Mouse (Mus musculus): ENCODE measurements around the gene Col6a1.
"Not testable (repeated sequence)": the region's sequence is repeated elsewhere in the genome, so short reads cannot be mapped to it uniquely, and the experiment has no call there.

Gene Col6a1

GRCm38 (mm10) chr10:76725682-76726285 is at the start of gene Col6a1:
Gene Col6a1, minus strand, starts transcription at chr10:76726168.
- DNase-seq (ENCODE audit: extremely low spot score, low read depth, low spot score): no peak

DNA sequence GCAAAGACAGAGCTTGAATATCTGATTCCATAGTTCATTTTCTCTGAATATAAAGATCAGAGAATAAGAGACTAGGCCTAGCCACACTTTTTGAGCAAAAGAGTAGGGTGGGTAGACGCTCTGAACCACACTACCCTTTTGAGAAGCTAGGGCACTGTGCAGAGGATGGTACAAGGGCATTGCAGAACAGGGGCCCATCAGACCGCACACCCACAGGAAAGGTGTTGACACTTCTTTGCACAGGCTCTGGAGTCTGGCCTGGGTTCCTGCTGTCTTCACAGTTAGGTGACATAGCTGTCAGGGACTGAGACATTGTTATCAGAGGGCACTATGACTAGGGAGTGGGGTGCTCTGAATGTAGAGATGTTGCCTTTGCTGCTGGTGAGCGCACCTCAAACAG is 45.7 kb upstream of the Col6a1 start:
- DNase-seq (ENCODE audit: extremely low spot score, low read depth, low spot score): no peak

DNA sequence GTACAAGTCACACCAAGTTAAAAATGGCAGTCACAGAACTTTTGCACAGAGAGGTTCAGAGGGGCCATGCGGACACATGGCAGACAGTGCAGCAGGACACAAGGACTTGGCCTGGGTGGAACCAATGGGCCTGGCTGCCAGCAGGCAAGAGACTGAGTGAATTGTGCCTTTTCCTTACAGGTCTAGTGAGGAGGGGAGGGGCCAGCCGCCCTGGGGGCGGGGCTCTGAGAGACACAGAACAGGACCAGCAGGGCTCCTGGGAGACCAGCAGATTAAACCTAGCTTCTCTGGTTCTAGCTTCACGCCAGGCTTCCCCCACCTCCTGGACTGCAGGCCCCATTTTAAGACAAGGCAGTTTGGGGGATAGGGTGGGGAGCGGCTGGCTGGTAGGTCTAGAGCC is 45.1 kb upstream of the Col6a1 start:
- no peak for DNase-seq (ENCODE audit: extremely low spot score, low read depth, low spot score)

GRCm38 (mm10) chr10:76769581-76769980 is 43.6 kb upstream of the Col6a1 start:
- no peak for DNase-seq (ENCODE audit: extremely low spot score, low read depth, low spot score)

GRCm38 (mm10) chr10:76766196-76766595 is 40.2 kb upstream of the Col6a1 start:
- DNase-seq (ENCODE audit: extremely low spot score, low read depth, low spot score): no peak

- no peak for DNase-seq (ENCODE audit: extremely low spot score, low read depth, low spot score)
These were observed 39.0 kb upstream of the Col6a1 start for GRCm38 (mm10) chr10:76764927-76765326.

DNA sequence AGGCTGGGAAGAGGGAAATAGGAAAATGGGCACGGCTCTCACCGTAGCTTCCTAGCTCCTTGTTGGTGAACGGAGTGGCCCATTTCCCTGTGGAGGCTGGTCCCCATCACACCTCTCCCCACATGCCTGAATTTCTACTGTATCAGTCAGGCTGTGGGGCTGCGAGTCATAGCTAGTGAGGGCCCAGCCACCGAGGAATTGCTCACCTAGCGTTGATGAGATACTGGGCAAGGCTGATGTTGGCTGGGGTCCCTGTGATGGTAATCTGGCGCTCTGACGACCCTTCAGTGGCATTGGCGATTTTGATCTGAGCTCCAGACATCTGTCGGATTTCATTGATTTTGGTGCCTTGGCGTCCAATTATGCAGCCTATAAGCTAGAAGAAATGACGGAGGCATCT is 37.0 kb upstream of the Col6a1 start:
- no peak for DNase-seq (ENCODE audit: extremely low spot score, low read depth, low spot score)

DNA sequence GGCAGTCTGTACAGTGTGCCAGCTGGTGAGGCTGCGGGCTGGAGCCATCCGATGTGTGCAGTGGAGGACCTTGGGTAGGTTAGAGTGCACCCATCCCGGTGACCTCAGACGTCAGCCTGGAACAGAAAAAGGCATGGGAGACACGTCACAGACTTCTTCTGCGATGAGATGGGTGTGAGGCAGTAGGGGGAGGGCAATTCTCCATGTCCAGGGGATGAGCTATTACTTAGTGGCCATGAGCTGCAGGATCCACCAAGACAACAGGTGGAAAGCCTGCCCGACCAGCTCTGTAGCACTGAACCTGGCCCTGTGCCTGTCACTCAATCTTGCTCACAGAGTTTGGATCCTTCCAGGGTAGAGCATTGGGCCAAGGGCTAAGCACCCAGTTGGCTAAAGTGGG is 36.4 kb upstream of the Col6a1 start:
- no peak for DNase-seq (ENCODE audit: extremely low spot score, low read depth, low spot score)

GRCm38 (mm10) chr10:76759878-76760277 is 33.9 kb upstream of the Col6a1 start:
- no peak for DNase-seq (ENCODE audit: extremely low spot score, low read depth, low spot score)

DNA sequence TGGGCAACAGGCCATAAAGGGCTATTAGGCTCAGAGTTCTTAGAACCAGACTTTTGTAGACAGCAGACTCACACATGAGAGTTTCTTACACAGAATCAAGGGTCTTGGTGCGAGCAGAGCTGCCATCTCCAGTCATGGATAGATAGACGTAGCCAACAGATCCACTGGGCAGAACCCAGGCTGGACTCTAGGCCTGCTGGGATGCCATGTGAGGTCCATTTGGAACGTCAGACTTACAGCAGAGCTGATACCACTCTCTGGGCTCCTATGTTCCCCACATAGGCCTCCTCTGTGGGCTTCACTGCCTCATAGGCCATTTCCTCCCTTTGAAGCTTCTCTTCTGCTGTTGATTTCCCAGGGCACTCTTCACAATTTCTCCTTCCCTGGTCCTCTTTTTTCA is 27.7 kb upstream of the Col6a1 start:
- no peak for DNase-seq (ENCODE audit: extremely low spot score, low read depth, low spot score)

DNA sequence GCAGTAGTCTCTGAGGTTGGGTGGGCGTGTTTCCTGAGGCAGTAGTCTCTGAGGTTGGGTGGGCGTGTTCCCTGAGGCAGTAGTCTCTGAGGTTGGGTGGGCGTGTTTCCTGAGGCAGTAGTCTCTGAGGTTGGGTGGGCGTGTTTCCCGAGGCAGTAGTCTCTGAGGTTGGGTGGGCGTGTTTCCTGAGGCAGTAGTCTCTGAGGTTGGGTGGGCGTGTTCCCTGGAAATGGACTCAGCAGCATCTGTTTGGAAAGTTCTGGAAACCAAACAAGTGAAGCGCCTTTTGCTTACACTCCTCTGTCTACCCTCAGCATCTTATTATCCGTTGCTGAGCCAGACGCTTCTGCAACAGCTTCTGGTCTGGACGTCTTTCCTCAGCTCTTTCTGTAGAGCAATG is 18.3 kb upstream of the Col6a1 start:
- DNase-seq (ENCODE audit: extremely low spot score, low read depth, low spot score): not testable (repeated sequence)

DNA sequence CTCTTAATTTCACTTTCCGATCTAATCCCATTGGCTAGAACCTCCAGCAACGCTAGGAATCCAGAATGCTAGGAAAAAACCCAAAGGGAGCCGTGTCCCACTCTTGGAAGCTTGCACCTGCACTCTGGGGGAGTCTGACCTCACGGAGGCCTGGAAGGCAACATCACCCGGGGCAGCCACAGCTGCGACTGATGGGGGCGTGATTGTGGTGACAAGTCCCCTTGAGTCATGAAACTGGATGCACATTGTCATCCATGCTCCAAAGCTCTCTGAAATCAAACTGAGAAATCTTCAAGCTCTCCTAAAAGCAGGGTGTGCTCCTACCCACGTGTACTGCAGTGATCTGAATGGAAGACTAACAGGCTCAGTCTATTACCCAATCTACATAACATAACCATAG is 10.8 kb upstream of the Col6a1 start:
- no peak for DNase-seq (ENCODE audit: extremely low spot score, low read depth, low spot score)

- peak; percentile 66 for DNase-seq (ENCODE audit: extremely low spot score, low read depth, low spot score)
These were observed 9.0 kb upstream of the Col6a1 start for GRCm38 (mm10) chr10:76734979-76735378.

GRCm38 (mm10) chr10:76733677-76734068 is 7.7 kb upstream of the Col6a1 start:
- no peak for DNase-seq (ENCODE audit: extremely low spot score, low read depth, low spot score)

DNA sequence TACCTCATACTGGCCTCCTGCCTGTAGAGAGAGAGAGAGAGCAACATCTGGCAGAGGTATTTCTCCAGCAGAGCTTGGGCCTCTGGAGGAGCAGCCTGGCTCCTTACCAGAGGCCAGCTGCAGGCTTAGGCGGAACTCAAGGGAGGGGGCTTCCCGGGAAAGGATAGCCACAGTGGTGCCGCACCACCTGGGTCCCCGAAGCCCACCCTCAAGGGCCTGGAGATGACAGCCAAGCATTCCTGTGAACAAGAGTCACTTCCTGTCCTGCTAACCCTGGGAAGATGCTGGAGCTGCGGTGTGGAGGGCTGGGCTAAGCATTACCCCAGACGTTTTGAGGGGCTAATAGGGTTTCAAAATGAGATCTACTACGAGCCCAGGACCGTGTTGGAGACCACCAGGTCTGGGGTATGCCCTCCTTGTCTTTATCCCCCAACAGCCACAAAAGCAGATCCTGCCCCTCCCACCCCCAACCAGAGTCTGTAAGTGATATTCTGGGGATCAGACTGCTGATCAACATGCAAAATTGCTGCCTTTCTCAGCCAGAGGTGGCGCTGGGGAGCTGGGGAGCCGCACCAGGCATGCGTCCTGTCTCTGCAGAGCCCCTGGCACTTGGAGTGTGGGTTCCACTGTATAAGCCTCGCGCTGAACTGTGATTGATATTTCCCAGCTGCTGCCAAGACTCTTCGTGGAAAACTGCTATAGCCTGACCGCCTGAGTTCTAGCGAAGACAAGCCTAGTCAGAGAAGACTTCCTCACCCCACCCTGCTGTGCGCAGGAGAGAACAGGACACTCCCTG is 7.1 kb upstream of the Col6a1 start:
- DNase-seq (ENCODE audit: extremely low spot score, low read depth, low spot score): peak; percentile 31

DNA sequence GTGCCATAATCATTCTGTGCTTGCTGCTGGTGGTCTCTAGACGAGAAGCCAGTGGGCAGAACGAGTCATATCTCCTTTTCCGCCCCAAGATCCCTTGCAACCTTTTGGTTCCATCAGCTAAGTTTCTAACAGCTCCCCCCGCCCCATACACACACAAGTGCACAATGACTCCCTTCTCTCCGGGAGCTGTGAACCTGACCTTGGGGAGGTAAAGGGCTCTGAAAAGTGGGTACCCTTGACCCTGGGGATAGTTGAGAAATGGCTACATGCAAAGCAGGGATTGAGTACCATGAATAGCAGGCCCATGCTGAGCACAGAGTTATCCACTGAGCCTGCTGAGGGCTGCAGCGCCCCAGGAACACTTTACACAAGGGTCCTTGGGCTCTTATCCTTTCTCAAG is 6.4 kb upstream of the Col6a1 start:
- no peak for DNase-seq (ENCODE audit: extremely low spot score, low read depth, low spot score)

DNA sequence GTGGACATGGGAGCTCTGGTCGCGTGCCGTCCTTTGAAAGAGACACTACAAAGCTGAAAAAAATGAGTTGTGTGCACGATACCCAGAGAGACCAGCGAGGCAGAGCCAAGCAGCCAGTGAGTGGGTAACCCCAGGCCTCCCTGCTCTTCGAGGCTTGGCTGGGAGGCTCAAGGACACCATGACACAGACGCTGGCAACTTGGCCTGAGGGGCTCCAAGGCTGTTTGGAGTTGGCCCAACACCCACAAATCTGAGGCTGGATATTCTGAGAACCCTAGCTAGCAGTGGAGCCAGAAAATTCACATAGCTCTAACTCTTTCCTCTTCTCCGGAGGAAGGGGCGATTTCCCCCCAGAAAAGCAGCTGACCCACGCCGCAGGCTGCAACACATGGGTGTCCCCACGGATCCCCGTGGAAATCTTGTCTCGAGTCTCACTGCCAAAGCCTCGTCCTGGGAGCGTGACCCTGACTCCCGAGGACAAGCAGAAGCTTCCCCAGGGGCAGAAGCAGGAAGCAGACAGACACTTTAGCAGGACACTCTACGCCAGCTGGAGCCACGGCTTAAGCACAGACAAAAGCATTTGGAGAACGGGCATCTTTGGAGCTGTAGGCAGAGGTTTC is 5.8 kb upstream of the Col6a1 start:
- DNase-seq (ENCODE audit: extremely low spot score, low read depth, low spot score): no peak

GRCm38 (mm10) chr10:76729631-76730620 is 4.0 kb upstream of the Col6a1 start:
- no peak for DNase-seq (ENCODE audit: extremely low spot score, low read depth, low spot score)

- DNase-seq (ENCODE audit: extremely low spot score, low read depth, low spot score): peak; percentile 37
These were observed 2.4 kb upstream of the Col6a1 start for GRCm38 (mm10) chr10:76728369-76728768.

DNA sequence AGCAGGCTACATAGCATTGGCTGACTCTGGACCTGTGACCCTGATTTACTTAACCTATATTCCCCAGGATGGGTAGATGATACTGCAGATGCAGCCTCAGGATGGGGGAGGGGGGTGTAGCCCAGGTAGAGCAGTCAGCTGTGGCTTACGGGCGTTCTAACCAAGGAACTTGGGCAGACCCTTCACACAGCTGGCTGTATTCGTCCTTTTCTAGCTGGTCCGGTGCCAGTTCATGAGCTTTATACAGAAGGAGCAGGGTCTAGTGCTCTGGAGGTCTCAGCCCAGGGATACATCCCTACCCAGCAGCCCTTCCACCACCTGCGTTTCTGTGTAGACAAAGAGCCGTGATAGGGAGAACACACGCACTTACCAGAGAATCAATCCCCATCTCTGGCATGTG is 1.3 kb upstream of the Col6a1 start:
- no peak for DNase-seq (ENCODE audit: extremely low spot score, low read depth, low spot score)

- no peak for DNase-seq (ENCODE audit: extremely low spot score, low read depth, low spot score)
These were observed 898 bp upstream of the Col6a1 start for GRCm38 (mm10) chr10:76726866-76727265.

Data from hindlimb bud, embryonic 11.5 days (tissue).